Mouse (Mus musculus) retina, embryonic 14.5 days (tissue): ENCODE results near the gene Etv6.
"Not testable (repeated sequence)": the region's sequence is repeated elsewhere in the genome, so short reads cannot be mapped to it uniquely, and the experiment has no call there.

ENCODE experiments used
- DNase-seq: peaks from one replicate; pipeline ENCODE4 v3.0.0-alpha.2; 2015; ENCODE audit warnings: low spot score

Etv6 gene

GRCm38 (mm10) chr6:134035490-134036405 is at the start of gene Etv6:
Etv6 (plus strand) TSS chr6:134035700.
- peak; percentile 82 for DNase-seq

- no peak for DNase-seq
These were observed 49.3 kb upstream of the Etv6 start for GRCm38 (mm10) chr6:133986161-133986560.

GRCm38 (mm10) chr6:133987068-133987591 is 48.4 kb upstream of the Etv6 start:
- DNase-seq, result no peak

DNA sequence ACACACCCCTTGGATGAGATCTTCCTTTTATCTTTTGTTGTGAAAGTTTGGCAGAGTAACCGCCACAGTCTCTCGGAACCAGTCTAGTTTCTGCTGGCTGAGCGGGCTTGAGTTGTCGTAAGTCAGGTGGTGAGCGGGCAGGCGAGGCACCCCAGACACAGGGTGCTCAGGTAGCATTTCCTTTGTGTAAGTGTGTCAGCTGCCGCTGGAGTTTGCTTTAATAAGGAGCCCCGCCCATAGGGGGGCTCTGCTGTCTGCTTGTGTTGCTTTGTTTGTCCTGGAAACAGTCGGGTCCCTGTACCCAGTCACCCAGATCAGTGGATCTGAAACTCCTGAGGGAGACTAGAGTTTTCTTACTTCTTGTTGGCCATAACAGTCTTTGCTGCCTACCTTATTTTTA is 47.5 kb upstream of the Etv6 start:
- peak; percentile 15 for DNase-seq

DNA sequence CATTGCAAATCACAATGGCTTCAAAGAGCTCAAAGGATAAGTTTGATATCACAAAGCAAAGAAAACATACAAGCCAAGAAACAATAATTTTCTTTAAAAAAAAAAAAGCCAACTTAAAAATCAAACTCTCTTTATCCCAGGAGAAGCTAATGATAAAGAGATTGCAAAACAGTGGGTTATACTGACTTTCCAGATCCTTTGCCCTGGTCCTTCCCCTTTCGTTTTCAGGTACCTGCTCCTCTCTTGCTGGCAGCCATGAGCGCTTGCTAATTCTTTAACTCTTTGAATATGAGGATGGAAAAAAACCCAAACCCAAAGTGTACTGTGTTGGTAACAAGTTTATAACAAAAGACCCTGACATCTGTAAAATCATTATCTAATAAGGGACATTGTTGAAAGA is 38.0 kb upstream of the Etv6 start:
- no peak for DNase-seq

DNA sequence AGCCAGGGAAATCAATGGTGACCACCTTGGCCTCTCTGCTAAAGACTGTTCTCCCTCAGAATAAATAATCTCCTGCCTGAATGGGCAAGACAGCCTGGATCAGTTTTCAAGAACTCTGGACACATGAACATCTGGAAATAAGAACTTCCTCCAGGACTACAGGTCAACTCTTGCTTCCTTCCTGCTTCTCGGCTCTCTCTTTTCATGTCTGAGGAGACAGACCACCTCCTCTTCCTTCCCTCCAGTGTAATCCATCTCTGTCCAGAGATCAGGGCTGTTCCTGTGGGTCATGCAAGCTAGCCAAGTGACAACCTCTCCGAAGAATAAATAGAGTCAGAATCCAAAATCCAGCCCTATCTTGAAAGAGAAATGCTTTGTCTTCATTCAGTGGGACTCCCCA is 37.6 kb upstream of the Etv6 start:
- no peak for DNase-seq

- not testable (repeated sequence) for DNase-seq
These were observed 20.9 kb upstream of the Etv6 start for GRCm38 (mm10) chr6:134014488-134015110.

GRCm38 (mm10) chr6:134018807-134019206 is 16.7 kb upstream of the Etv6 start:
- DNase-seq, result no peak

- no peak for DNase-seq
These were observed 14.7 kb upstream of the Etv6 start for GRCm38 (mm10) chr6:134020821-134021220.

GRCm38 (mm10) chr6:134026264-134026663 is 9.2 kb upstream of the Etv6 start:
- DNase-seq, result no peak

DNA sequence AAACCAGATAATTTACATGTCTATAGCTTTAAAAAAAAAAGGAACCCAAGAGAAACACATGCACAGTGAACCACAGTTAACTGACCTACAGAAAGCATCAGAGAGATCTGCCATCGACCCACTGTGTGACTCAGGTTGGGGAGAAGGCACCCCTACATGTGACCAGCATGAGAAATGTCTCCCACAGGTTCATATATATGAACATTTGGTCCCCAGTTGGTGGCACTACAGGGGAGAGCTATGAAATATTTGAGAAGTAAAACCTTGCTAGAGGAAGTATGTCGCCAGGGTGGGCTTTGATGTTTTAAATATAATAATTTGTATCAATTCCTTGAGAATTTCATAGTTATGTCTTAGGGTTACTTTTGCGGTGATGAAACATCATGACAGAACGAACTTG is 8.5 kb upstream of the Etv6 start:
- no peak for DNase-seq

DNA sequence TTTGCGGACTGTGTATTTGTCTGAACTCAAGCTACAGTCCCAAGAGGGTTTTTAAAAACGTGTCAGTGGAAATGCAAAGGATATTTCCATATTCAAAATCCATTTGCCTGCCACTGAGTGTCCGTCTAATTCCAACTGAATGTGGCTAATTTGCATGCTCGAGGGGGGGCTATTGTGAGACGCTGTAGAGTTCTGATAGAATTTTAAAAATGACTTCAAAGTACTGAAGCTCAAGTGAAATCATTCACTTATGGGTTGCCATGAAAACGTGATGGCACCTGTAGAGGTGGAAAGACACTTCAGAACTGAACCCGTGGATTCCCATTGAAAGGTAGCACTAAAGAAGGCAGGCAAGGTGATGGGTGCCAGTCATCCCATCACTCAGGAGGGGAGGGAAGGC is 3.0 kb upstream of the Etv6 start:
- no peak for DNase-seq

- DNase-seq, result peak; percentile 43
These were observed 1.1 kb upstream of the Etv6 start for GRCm38 (mm10) chr6:134034436-134034835.

- DNase-seq, result peak; percentile 89
These were observed 503 bp upstream of the Etv6 start for GRCm38 (mm10) chr6:134034904-134035489.

DNA sequence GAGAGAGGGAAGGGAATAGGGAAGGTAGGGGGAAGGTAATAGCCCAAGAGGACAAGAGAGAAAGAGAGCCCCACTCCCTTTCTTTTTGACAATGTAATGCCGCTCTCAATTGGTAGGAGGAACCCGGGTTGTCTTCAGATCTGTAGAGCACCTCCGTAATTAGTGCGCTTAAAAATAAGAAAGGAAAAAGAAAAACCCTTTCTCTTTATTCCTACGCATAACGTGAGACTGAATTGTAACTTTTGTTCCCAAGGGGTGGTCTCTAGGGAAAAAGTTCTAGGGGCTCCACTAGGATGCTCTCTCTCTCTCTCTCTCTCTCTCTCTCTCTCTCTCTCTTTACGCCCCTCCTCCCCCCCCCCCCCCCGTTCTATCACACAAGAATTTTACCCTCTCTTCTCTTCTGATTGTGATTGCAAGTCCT is 1.0 kb downstream of the Etv6 start:
- DNase-seq, result peak; percentile 42

- DNase-seq, result no peak
These were observed 1.5 kb downstream of the Etv6 start for GRCm38 (mm10) chr6:134036951-134037431.

DNA sequence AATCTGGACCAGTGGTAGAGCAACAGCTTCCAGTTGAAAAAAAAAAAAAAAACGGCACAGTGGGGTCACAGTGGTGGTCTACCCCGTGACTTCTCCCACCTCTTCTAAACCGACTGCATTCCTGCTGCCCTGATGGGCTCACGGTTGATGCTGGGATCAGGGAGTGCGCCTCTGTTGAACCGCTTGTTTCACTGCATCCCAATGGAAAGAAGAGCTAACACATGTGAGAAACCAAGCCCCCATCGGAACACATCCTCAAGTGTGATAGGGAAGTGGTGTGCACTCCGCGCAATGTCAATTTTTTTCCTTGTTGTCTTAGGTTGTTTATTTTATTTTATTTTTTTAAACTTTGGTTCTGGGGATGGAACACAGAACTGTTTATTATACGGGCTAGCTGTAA is 2.5 kb downstream of the Etv6 start:
- DNase-seq, result no peak

- DNase-seq, result no peak
These were observed 3.4 kb downstream of the Etv6 start for GRCm38 (mm10) chr6:134038881-134039280.

GRCm38 (mm10) chr6:134039351-134039750 is 3.9 kb downstream of the Etv6 start:
- DNase-seq, result no peak

DNA sequence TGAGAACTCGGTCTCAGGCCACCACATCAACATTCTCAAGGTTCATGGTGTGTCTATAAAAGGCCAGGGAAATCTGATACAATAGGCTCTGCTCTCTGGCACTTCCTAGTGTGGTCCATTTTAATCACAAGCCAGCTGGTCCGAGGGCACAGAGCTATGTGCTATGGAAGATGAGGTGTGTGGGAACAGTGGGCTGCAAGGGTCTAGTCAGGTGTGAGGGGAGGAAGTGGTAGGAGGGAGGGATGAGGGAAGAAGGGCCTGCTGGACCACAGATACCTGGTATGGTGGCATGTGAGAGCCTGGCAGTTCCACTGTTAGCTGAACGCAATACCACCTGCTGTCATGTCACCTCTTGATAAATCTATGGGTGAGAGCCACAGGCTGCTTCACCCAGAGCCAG is 4.8 kb downstream of the Etv6 start:
- DNase-seq, result no peak

DNA sequence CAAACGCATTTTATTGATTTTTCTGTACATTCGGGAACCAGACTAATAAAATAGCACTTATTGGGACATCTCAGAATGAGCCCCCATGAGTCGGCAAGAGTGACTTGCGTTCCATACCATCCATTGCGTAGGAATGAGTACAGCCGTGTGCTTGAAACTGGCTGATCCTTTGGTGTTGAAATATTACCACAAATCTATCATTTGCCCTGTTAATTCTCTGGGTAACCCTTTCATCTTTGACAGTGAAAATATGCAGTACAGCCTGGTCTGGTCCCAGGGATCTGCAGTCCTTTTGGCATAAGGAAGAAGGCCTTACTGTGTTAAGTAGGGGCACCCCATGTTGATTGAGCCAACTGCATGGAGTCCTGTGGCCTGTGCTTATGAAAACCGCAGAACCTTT is 5.8 kb downstream of the Etv6 start:
- no peak for DNase-seq

- peak; percentile 65 for DNase-seq
These were observed 6.4 kb downstream of the Etv6 start for GRCm38 (mm10) chr6:134041916-134042315.

GRCm38 (mm10) chr6:134043545-134043944 is 8.0 kb downstream of the Etv6 start:
- no peak for DNase-seq
